Mouse (Mus musculus) CH12.LX (cell line): ENCODE measurements at regions not wholly inside any gene's neighbourhood (a gene's known extent, or its start where the extent isn't known, plus 50 kb on each side); places are given as distances from the start of the nearest gene placed in this dataset.

ENCODE experiments used
- CTCF ChIP-seq, 2 experiments: IDR thresholded peaks in 1 of 2; conservative IDR thresholded peaks in 1 of 2; 2 replicates each; pipeline ENCODE4 v1.5.1; 2011 to 2012; ENCODE audit warnings: low read depth in 2 of 2, low read length in 2 of 2, improper control_type of control experiment in 1 of 2, inconsistent platforms in 1 of 2, mild to moderate bottlenecking in 1 of 2, moderate library complexity in 1 of 2
- ELF1 ChIP-seq: IDR thresholded peaks from 2 replicates; pipeline ENCODE4 v1.6.1; 2014; ENCODE audit warnings: low read depth, mild to moderate bottlenecking, inconsistent platforms, low read length, improper control_type of control experiment
- EP300 ChIP-seq: IDR thresholded peaks from 2 replicates; pipeline ENCODE4 v1.6.1; 2011; ENCODE audit warnings: low read length, improper control_type of control experiment
- MAFK ChIP-seq: IDR thresholded peaks from 2 replicates; pipeline ENCODE4 v1.6.1; 2011; ENCODE audit warnings: low read length, improper control_type of control experiment; ENCODE audit not compliant: insufficient replicate concordance
- NELFE ChIP-seq: IDR thresholded peaks from 2 replicates; pipeline ENCODE4 v1.6.1; 2011; ENCODE audit warnings: low read depth, low read length, improper control_type of control experiment
- POLR2A ChIP-seq: IDR thresholded peaks from 2 replicates; pipeline ENCODE4 v1.6.1; 2011; ENCODE audit warnings: low read depth, mild to moderate bottlenecking, improper control_type of control experiment, low read length
- SIN3A ChIP-seq: IDR thresholded peaks from 2 replicates; pipeline ENCODE4 v1.6.1; 2012; ENCODE audit warnings: low read length, improper control_type of control experiment, inconsistent platforms
- TBP ChIP-seq: conservative IDR thresholded peaks from 2 replicates; pipeline ENCODE4 v1.6.1; 2011; ENCODE audit warnings: low read depth, low read length, improper control_type of control experiment
- UBTF ChIP-seq: IDR thresholded peaks from 2 replicates; pipeline ENCODE4 v1.6.1; 2012; ENCODE audit warnings: low read depth, mild to moderate bottlenecking, inconsistent platforms, low read length, improper control_type of control experiment, moderate library complexity
- USF1 ChIP-seq: IDR thresholded peaks from 2 replicates; pipeline ENCODE4 v1.6.1; 2014; ENCODE audit warnings: low read depth, mild to moderate bottlenecking, inconsistent platforms, low read length, improper control_type of control experiment
- USF2 ChIP-seq: conservative IDR thresholded peaks from 2 replicates; pipeline ENCODE4 v1.6.1; 2011; ENCODE audit warnings: low read depth, low read length, improper control_type of control experiment
- ZC3H11A ChIP-seq: IDR thresholded peaks from 2 replicates; pipeline ENCODE4 v1.6.1; 2012; ENCODE audit warnings: low read depth, mild to moderate bottlenecking, inconsistent platforms, low read length, improper control_type of control experiment
- ZKSCAN1 ChIP-seq: IDR thresholded peaks from 2 replicates; pipeline ENCODE4 v1.6.1; 2012; ENCODE audit warnings: low read depth, inconsistent platforms, low read length, improper control_type of control experiment, borderline replicate concordance
- ZMIZ1 ChIP-seq: IDR thresholded peaks from 2 replicates; pipeline ENCODE4 v1.6.1; 2012; ENCODE audit warnings: low read depth, mild to moderate bottlenecking, inconsistent platforms, low read length, improper control_type of control experiment

DNA sequence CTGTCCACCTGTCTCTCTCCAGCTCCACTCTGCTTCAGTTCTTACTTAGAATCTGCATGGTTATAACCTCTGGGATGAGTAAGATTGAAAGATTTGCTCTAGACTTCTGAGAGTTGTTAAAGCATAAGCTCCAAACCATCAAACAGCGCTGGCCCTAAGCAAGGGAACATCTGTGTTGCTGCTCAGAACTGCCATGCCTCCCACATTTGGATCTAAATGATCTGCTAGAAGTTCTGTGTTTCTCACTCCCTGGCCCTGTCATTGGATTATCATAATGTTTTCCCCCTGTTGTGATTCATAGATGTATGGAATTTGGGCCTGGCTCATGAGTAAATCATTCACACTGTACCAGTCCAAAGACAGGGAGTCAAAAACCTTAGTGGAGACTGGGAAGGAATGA is 448.1 kb downstream of the 1190002N15Rik start:
- no peak for TF ChIP-seq CTCF (conservative IDR thresholded peaks at IDR 0.05 in 1 of 2, IDR thresholded peaks at IDR 0.05 in 1 of 2; ENCODE audit: low read depth in 2 of 2, low read length in 2 of 2)
- TF ChIP-seq ELF1, result no peak
- no peak for TF ChIP-seq EP300
- no peak for TF ChIP-seq USF2
- TF ChIP-seq ZMIZ1, result no peak
- TF ChIP-seq POLR2A, result no peak
- no peak for TF ChIP-seq UBTF
- no peak for TF ChIP-seq ZC3H11A
- TF ChIP-seq SIN3A, result no peak
- TF ChIP-seq USF1, result no peak
- no peak for TF ChIP-seq TBP
- TF ChIP-seq NELFE, result no peak
- TF ChIP-seq ZKSCAN1, result no peak
- no peak for TF ChIP-seq MAFK
